ENCODE assay signal across 8 mouse cellular contexts in genomic region chr6:72232411-72232810, GRCm38 (mm10). TPM values are rescaled to one million over a fixed set of nuclear protein-coding genes. Genes with fewer than 3 reads are reported as not detected.
A peak's percentile ranks its signal among the peaks of the same experiment; 100 is the strongest.
DNase-seq lines count a peak whose midpoint lies in the region; ATAC-seq lines count a peak whose summit lies in the region.

No protein-coding gene starts in this region.

- peak overlapping the region in 1 of 2 experiments; percentile 68; a peak in 3 of 4 replicates for H3K4me3 ChIP-seq in heart, embryonic 14.5 days (ENCODE audit: control insufficient read depth in 1 of 2, insufficient read depth in 1 of 2, low read depth in 1 of 2, low read length in 2 of 2)
- peak overlapping the region; percentile 74; the same call in 1 of the 2 replicates for H3K4me3 ChIP-seq in midbrain, embryonic 10.5 days
- H3K4me3 ChIP-seq in midbrain, embryonic 16.5 days (ENCODE audit: low read depth, low read length) = no peak overlapping the region
- H3K4me3 ChIP-seq in embryonic facial prominence, embryonic 13.5 days = peak overlapping the region; percentile 61
- peak overlapping the region; percentile 70 for H3K4me3 ChIP-seq in limb, embryonic 15.5 days

- H3K27me3 ChIP-seq in heart, embryonic 14.5 days (ENCODE audit: control insufficient read depth, insufficient read depth, low read length) = no peaks in the 10 kb centered on the region
- H3K27me3 ChIP-seq in midbrain, embryonic 10.5 days (ENCODE audit: low read depth, poor library complexity, severe bottlenecking) = peaks cover 85% of the 10 kb centered on the region
- peaks cover 26% of the 10 kb centered on the region for H3K27me3 ChIP-seq in midbrain, embryonic 16.5 days (ENCODE audit: control insufficient read depth, insufficient read depth, low read depth, low read length)
- H3K27me3 ChIP-seq in embryonic facial prominence, embryonic 13.5 days = peaks cover 26% of the 10 kb centered on the region
- H3K27me3 ChIP-seq in limb, embryonic 15.5 days = peaks cover 6% of the 10 kb centered on the region; the same call in 1 of the 2 replicates

- no peak overlapping the region for H3K27ac ChIP-seq in heart, embryonic 14.5 days (replicated peaks in 1 of 2; ENCODE audit: control insufficient read depth in 1 of 2, insufficient read depth in 1 of 2, low read depth in 2 of 2, low read length in 2 of 2)
- no peak overlapping the region for H3K27ac ChIP-seq in midbrain, embryonic 10.5 days (replicated peaks)
- no peak overlapping the region for H3K27ac ChIP-seq in midbrain, embryonic 16.5 days (ENCODE audit: low read length)
- no peak overlapping the region for H3K27ac ChIP-seq in embryonic facial prominence, embryonic 13.5 days
- no peak overlapping the region for H3K27ac ChIP-seq in limb, embryonic 15.5 days

- H3K9ac ChIP-seq in heart, embryonic 14.5 days (ENCODE audit: low read length) = no peak overlapping the region; the same call in 1 of the 2 replicates
- no peak overlapping the region for H3K9ac ChIP-seq in midbrain, embryonic 16.5 days (ENCODE audit: low read depth, low read length)
- no peak overlapping the region for H3K9ac ChIP-seq in embryonic facial prominence, embryonic 13.5 days
- H3K9ac ChIP-seq in limb, embryonic 15.5 days = no peak overlapping the region

- peaks cover 20 to 36% of the 10 kb centered on the region in 2 experiments for H3K4me1 ChIP-seq in heart, embryonic 14.5 days (ENCODE audit: control insufficient read depth in 2 of 2, insufficient read depth in 2 of 2, low read length in 2 of 2)
- peaks cover 71% of the 10 kb centered on the region for H3K4me1 ChIP-seq in midbrain, embryonic 10.5 days
- peaks cover 19% of the 10 kb centered on the region for H3K4me1 ChIP-seq in midbrain, embryonic 16.5 days (ENCODE audit: control insufficient read depth, insufficient read depth, low read length)
- H3K4me1 ChIP-seq in embryonic facial prominence, embryonic 13.5 days = peaks cover 60% of the 10 kb centered on the region
- H3K4me1 ChIP-seq in limb, embryonic 15.5 days = peaks cover 77% of the 10 kb centered on the region

- no peak for DNase-seq in heart, postnatal 10 days
- DNase-seq in midbrain, embryonic 10.5 days (ENCODE audit: low spot score) = no peak
- no peak for DNase-seq in thymus, postnatal 4 days
- DNase-seq in spleen, adult 18-20 months = no peak

- intact Hi-C loops in heart, postnatal 10 days (cut with DNase I) = no loop called here

- H3K36me3 ChIP-seq in heart, embryonic 14.5 days (ENCODE audit: control insufficient read depth, insufficient read depth, low read length) = no peaks in the 10 kb centered on the region
- H3K36me3 ChIP-seq in midbrain, embryonic 10.5 days = no peaks in the 10 kb centered on the region
- H3K36me3 ChIP-seq in midbrain, embryonic 16.5 days (ENCODE audit: control insufficient read depth, insufficient read depth, low read length) = no peaks in the 10 kb centered on the region
- H3K36me3 ChIP-seq in embryonic facial prominence, embryonic 13.5 days = no peaks in the 10 kb centered on the region
- H3K36me3 ChIP-seq in limb, embryonic 15.5 days = no peaks in the 10 kb centered on the region

- WGBS in heart, embryonic 14.5 days = 88% methylated on average over 14 of the region's 14 CpGs
- WGBS in midbrain, embryonic 10.5 days = 91% methylated on average over 14 of the region's 14 CpGs
- WGBS in midbrain, embryonic 16.5 days = 93% methylated on average over 14 of the region's 14 CpGs
- 88% methylated on average over 14 of the region's 14 CpGs for WGBS in embryonic facial prominence, embryonic 13.5 days
- WGBS in limb, embryonic 15.5 days = 88% methylated on average over 14 of the region's 14 CpGs

- no peaks in the 10 kb centered on the region for H3K9me3 ChIP-seq in heart, embryonic 14.5 days (ENCODE audit: control insufficient read depth, low read length)
- no peaks in the 10 kb centered on the region for H3K9me3 ChIP-seq in midbrain, embryonic 10.5 days (replicated peaks)
- no peaks in the 10 kb centered on the region for H3K9me3 ChIP-seq in midbrain, embryonic 16.5 days (replicated peaks; ENCODE audit: control insufficient read depth, low read length, poor library complexity, severe bottlenecking)
- H3K9me3 ChIP-seq in embryonic facial prominence, embryonic 13.5 days = no peaks in the 10 kb centered on the region
- H3K9me3 ChIP-seq in limb, embryonic 15.5 days = no peaks in the 10 kb centered on the region

- ATAC-seq in heart, embryonic 14.5 days (ENCODE audit: insufficient number of reproducible peaks, insufficient read depth, low FRiP score, low read depth) = no peak
- no peak for ATAC-seq in midbrain, embryonic 16.5 days
- no peak for ATAC-seq in embryonic facial prominence, embryonic 13.5 days (ENCODE audit: insufficient number of reproducible peaks, insufficient read depth, low FRiP score, low TSS enrichment, low read depth)
- ATAC-seq in limb, embryonic 15.5 days (ENCODE audit: insufficient number of reproducible peaks, low FRiP score, low TSS enrichment, low read depth) = no peak

- peak overlapping the region; percentile 98 for H3K4me2 ChIP-seq in heart, embryonic 14.5 days (ENCODE audit: low read length)
- no peak overlapping the region for H3K4me2 ChIP-seq in midbrain, embryonic 16.5 days (ENCODE audit: low read length)
- peak overlapping the region; percentile 93 for H3K4me2 ChIP-seq in embryonic facial prominence, embryonic 13.5 days
- H3K4me2 ChIP-seq in limb, embryonic 15.5 days = peak overlapping the region; percentile 97

RNA-seq across cellular contexts. Expression of gene Atoh8, which starts 3.0 kb away (rescaled TPM):
- 8.9 and 12.0 TPM in 2 replicates for polyA plus RNA-seq in heart, embryonic 14.5 days (2014; fragmentation: Nextera tagmentation; extraction: Ambion mirVana)
- total RNA-seq in heart, postnatal 10 days (2021) = 1 to 10 TPM; 8.6 TPM
- 9.2 and 11.2 TPM in 2 replicates for polyA plus RNA-seq in midbrain, embryonic 10.5 days (2016; fragmentation: Nextera tagmentation; extraction: Ambion mirVana)
- polyA plus RNA-seq in midbrain, embryonic 16.5 days (2015; fragmentation: Nextera tagmentation; extraction: Ambion mirVana) = 1.8 and 2.1 TPM in 2 replicates
- polyA plus RNA-seq in embryonic facial prominence, embryonic 13.5 days (2015; fragmentation: Nextera tagmentation; extraction: Ambion mirVana) = 17.6 and 19.8 TPM in 2 replicates
- polyA plus RNA-seq in limb, embryonic 15.5 days (2015; fragmentation: Nextera tagmentation; extraction: Ambion mirVana) = 17.0 and 20.2 TPM in 2 replicates
